Mouse (Mus musculus) embryonic facial prominence, embryonic 10.5 days (tissue): ENCODE data around the gene G430095P16Rik. TPM values are rescaled to one million over a fixed set of nuclear protein-coding genes. Genes with fewer than 3 reads are reported as not detected.

ENCODE experiments used
- DNase-seq: peaks from one replicate; pipeline ENCODE4 v3.0.0-alpha.2; 2017; ENCODE audit warnings: low spot score
- H3K27ac ChIP-seq: fragments of 300-500 bp; sonication (generic); replicated peaks from 2 replicates; pipeline ENCODE4 v1.5.1; 2016; ENCODE audit warnings: mild to moderate bottlenecking
- H3K27me3 ChIP-seq: fragments of 300-500 bp; sonication (generic); replicated peaks from 2 replicates; pipeline ENCODE4 v1.6.1; 2016; ENCODE audit warnings: low read depth, mild to moderate bottlenecking; ENCODE audit not compliant: poor library complexity, severe bottlenecking
- H3K36me3 ChIP-seq: fragments of 300-500 bp; sonication (generic); replicated peaks from 2 replicates; pipeline ENCODE4 v1.6.1; 2016; ENCODE audit warnings: mild to moderate bottlenecking, moderate library complexity
- H3K4me1 ChIP-seq: fragments of 300-500 bp; sonication (generic); 2 replicates; pipeline ENCODE4 v1.6.1; 2016
- H3K4me3 ChIP-seq: fragments of 300-500 bp; sonication (generic); 2 replicates; pipeline ENCODE4 v1.5.1; 2016; ENCODE audit warnings: mild to moderate bottlenecking, moderate library complexity
- H3K9me3 ChIP-seq: fragments of 300-500 bp; sonication (generic); 2 replicates; pipeline ENCODE4 v1.6.1; 2016; ENCODE audit warnings: mild to moderate bottlenecking
- WGBS: fragments of 180-500 bp; shearing (Covaris S2); methylation state at CpG from one replicate; pipeline ENCODE4 v1.1.7; 2016; 5-methylcytosine and 5-hydroxymethylcytosine counted together
- polyA plus RNA-seq: library from polyadenylated mRNA; unstranded; fragments of >200 nt; fragmentation: Nextera tagmentation; extraction: Ambion mirVana; gene quantifications from 2 replicates; pipeline ENCODE4 v1.2.1, GENCODE M21; 2016

Gene G430095P16Rik
- polyA plus RNA-seq, 1 experiment from 2014 or later: 3.6 TPM

DNA sequence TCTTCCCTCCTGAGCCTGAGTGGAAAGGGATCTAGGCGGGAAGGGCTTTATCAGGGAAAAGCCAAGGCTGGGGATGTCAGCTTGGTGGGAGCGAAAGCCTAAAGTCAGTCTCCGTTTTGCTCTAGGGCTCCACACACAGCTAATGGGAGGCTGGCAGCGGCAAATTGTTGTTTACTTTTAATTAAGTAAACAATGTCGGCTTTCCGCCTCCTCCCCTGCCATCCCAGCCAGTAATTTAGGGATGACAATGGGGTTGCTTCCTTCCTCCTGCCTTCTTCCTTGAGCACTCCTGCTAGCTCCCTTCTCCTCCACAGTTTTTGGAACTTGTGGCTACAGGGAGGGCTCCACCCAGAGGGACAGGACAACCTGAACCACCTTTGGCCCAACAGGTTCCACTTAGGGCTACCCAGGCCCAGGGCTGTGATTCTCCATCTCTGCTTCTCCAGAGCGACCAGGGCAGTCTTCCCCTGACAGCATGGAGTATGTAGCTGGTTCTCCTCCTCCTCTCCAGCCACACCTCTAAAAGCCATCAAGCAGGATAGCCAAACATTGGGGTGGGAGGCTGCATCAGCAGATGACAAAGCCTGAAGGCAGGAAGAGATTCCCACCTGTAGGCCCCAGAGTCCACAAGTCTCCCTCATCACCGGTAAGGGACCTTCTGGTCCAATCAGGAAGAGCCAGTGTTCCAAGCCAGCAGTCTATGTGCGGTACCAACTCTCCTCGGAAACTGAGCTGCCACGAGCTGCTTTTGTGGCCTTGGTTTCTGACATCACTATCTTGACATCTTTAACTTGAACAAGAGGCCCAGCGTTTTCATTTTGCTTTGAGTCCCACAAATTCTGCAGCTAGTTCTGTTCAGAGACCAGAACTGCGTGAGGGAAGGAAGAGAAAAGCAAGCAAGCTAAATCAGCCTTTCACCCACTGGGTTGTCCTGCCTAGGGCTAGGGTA is 18.4 kb downstream of the G430095P16Rik start:
- peak overlapping the region; percentile 90 for H3K27ac ChIP-seq

DNA sequence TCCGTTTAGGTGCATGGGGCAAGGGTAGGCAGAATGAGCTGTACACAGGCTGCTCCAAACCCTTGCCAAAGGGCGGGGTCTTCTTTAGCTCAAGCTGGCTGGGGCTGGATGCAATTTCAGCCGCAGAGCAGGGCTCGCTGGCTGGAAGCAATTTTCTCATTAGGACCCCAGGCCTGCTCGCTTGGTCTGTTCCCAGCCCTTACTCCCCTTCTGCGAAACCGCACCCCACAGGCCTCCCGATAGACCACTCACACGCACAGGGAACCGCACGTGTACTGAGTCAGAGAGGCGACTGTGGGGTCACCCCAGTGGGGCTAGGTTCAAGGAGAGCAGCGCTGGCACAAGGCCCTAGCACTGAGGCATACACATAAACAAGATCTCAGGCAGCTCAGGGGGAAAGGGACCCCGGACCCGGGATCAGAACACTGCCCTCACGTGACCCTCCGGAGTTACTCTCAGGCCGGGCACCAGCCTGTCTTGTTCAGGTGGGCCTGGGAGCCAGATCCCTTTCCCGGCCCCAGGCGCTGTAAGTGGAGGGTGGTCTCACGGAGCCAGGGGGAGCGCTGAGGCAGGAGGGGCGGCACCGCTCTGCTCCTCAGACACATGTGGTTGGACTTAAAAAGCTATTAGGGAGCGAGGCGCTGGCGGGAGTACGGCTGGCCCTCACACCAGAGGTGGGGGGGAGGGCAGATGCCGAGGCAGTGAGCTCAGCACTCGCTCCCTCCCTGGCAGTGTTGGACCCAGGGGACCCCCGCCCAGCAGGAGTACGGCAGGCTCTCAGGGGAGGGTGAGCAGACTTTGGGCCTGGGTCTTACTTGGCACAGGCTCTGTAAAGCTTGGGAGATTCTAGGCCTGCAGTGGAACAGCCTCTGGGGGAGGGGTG is 19.6 kb downstream of the G430095P16Rik start:
- Histone ChIP-seq H3K4me1 (peaks cover 96% of the 10 kb centered on the region), H3K27me3 (peaks cover 100% of the 10 kb centered on the region), H3K36me3 (no peaks in the 10 kb centered on the region), H3K4me3 (peak overlapping the region; percentile 48), H3K27ac (peak overlapping the region; percentile 90), H3K9me3 (no peaks in the 10 kb centered on the region)
- WGBS: 2% methylated on average over 32 of the region's 32 CpGs
- DNase-seq: peak; percentile 91

More for the DNA sequence above, 18.4 kb downstream of the G430095P16Rik start:
- H3K4me1 ChIP-seq: peaks cover 93% of the 10 kb centered on the region
- peak overlapping the region; percentile 48; the same call in 1 of the 2 replicates for H3K4me3 ChIP-seq
- no peaks in the 10 kb centered on the region for H3K36me3 ChIP-seq
- H3K27me3 ChIP-seq: peaks cover 100% of the 10 kb centered on the region
- DNase-seq: no peak
- 13% methylated on average over 13 of the region's 13 CpGs for WGBS
- H3K9me3 ChIP-seq: no peaks in the 10 kb centered on the region

DNA sequence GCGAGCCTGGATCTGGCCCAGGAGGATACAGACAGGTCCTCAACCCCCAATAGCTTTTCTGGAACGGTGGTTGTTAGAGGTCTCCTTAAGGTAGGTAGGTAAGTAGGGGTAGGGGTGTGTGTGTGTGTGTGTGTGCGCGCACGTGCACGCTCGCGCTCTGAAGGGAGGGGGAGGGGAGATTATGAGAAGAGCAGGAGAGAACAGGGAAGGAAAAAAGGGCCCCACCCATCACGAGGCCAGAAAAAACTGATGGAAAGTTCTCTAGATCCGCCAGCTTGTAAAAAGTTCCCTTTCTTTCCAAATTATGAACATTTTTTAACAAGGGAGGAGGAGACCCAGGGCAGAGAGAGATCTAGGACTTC is 20.2 kb downstream of the G430095P16Rik start:
- Histone ChIP-seq H3K27ac (peak overlapping the region; percentile 90), H3K36me3 (no peaks in the 10 kb centered on the region), H3K4me3 (peak overlapping the region; percentile 48), H3K27me3 (peaks cover 100% of the 10 kb centered on the region), H3K9me3 (no peaks in the 10 kb centered on the region), H3K4me1 (peaks cover 91% of the 10 kb centered on the region)
- 2% methylated on average over 10 of the region's 10 CpGs for WGBS
- no peak for DNase-seq

DNA sequence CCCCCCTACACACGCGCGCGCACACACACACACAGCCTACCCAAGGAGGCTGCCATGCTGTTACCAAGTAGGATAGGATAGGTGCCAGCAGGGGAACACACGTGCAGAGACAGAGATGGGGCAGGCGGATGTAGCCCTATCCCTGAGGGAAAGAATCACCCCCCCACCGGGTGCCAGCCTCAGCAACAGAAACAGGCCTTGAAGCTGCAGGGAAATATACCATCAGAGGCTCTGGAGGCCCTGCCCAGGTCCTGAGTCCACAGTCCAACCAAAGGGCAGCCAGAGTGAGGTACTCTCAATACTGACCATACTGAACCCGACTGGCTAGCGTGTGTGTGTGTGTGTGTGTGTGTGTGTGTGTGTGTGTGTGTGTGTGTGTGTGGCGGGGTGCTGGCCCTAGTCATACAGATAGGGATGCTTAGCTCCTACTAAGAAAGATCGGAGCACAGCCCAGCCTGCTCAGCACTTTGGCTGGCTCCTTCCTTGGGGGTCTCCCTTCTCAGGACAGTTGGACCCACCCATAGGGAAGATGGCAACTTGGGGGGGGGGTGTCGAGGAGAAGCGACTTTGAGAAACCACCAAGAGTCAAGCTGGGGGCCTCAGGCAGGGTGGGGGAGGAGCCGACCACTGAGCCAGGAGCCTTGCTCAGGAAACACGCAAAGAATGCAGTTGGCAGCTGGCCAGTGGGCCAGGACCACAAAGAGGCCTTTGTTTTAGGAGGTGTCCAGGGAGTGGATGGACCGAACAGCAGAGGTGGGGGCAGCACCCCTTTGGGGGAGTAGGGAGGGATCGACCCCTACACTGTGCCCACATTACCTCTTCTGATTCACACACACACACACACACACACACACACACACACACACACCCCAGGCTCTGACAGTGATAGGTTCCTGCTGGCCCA is 21.0 kb downstream of the G430095P16Rik start:
- 3% methylated on average over 17 of the region's 17 CpGs for WGBS
- peak overlapping the region; percentile 90 for H3K27ac ChIP-seq
- no peaks in the 10 kb centered on the region for H3K9me3 ChIP-seq
- peaks cover 84% of the 10 kb centered on the region for H3K4me1 ChIP-seq
- H3K36me3 ChIP-seq: no peaks in the 10 kb centered on the region
- peaks cover 100% of the 10 kb centered on the region for H3K27me3 ChIP-seq
- peak overlapping the region; percentile 48 for H3K4me3 ChIP-seq
- peak; percentile 85 for DNase-seq

DNA sequence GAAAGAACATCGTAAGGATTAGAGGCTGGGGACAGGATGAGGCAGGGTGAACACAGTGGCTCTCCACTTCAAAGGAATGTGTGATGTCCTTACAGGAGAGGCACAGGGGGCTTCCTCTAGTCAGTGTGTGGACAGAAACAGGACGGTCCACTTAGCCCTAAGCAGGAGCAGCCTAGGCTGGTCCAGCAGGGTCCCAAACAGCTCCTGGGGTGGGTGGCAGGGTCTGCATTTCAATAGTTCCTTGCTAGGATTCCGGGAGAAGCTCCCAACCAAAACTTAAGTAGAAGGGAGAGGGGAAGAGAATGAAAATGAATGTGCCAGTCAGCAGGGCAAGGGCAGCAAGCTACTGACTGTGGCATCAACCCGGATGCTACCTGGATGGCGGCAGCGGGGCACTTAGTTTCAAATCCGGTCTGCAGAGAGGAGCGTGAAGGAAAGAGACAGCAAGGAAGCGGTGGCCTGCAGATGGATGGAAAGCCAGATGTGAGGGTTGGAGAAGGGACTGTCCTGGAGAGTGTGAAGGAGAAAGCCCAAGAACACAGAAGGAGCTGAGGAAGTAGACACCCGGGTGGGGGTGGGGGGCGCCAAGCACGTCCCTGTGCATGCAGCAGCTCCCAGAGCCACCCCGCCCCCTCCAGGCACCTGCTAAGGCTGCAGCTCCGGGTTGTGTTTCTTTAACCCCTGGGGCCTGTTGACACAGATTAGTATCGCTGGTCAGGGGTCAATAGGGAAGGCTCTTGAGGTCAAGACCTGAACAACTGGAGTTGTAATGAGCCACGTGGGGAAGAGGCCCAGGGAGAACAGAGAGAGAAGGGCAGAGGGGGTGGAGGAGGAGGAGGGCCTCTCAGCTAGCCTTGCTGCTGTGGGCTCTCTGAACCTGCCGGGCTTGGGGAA is 22.5 kb downstream of the G430095P16Rik start:
- peaks cover 100% of the 10 kb centered on the region for H3K27me3 ChIP-seq
- peak overlapping the region; percentile 48 for H3K4me3 ChIP-seq
- DNase-seq: peak; percentile 86
- no peaks in the 10 kb centered on the region for H3K36me3 ChIP-seq
- H3K9me3 ChIP-seq: no peaks in the 10 kb centered on the region
- peaks cover 77% of the 10 kb centered on the region for H3K4me1 ChIP-seq
- peak overlapping the region; percentile 90 for H3K27ac ChIP-seq
- under 1% methylated on average over 17 of the region's 17 CpGs for WGBS

DNA sequence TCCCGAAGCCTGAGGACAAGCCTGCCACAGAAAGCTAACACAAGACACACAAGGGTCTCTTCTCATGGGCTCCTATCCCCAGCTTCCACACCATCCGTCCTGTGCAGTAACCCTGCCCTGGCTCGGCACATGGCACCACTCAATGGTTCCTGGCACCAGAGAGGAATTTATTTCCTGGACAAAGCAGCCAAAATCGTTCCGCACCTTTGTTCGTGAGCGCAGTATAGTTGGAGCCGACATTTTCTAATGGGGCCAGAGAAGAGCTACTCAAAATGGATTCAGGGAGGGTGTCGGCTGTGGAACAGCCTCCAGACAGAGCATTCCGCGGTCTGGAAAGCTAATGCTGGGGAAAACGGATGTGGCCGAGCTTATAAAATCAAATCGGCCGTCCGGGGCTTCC is 26.7 kb downstream of the G430095P16Rik start:
- WGBS: 74% methylated on average over 16 of the region's 16 CpGs
- peaks cover 42% of the 10 kb centered on the region for H3K4me1 ChIP-seq
- H3K27ac ChIP-seq: no peak overlapping the region

DNA sequence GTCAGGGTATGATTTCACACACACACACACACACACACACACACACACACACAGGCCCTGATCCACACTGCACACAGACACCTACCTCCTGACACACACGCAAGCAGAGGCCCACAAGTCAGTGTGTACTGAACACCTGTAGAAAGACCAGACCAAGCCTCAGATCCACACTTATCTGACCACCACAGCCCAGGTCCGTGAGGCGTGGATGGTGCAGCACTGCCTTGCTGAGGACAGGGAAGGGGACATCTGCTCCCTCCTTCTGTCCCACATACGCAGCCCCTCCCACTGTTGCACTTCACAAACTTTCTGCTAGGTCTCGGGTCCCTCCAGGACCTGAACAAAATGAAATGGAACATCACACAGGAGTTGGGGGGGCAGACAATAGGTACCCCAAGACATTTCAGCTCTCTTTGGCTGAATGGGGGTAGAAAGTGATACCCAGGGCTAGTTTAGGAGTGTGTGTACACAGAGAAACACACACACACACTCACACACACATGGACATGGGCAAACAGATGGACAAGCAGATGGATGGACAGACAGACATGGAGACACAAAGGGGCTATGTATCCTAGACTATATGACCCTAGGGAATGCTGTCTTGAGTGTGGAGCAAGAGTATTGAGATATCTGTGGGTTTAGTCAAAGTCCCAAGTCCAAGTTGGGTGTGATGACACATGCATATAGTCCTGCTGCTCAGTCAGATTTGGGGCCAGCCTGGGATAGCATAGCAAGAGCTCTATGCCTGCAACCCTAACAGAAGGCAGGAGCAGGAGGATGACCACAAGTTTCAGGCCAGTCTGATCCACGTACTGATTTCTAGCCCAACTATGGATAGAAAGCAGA is 30.2 kb downstream of the G430095P16Rik start:
- DNase-seq: no peak
- WGBS: 70% methylated on average over 6 of the region's 6 CpGs

More for the DNA sequence above, 26.7 kb downstream of the G430095P16Rik start:
- Histone ChIP-seq H3K4me3 (no peak overlapping the region), H3K27me3 (peaks cover 100% of the 10 kb centered on the region), H3K36me3 (no peaks in the 10 kb centered on the region), H3K9me3 (no peaks in the 10 kb centered on the region)
- no peak for DNase-seq

DNA sequence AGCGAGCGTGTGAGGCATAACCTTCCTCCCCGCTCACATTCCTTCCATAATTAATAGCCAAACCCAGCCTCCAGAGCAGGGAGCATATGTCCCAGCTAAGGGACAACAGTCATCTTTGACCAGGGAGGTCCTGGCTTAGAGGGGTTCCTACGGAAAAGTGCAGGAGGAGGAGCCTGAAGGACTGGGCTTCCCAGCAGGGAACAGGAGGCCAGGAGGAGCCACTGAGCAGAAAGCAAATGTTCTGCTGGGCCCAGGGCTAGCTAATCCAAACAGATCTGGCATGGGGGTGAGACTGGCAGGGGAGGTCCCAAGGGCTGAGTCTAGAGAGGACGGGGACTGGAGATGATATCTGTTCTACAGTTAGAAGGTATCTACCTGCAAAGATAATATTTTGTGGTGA is 34.7 kb downstream of the G430095P16Rik start:
- peaks cover 17% of the 10 kb centered on the region; the same call in 1 of the 2 replicates for H3K4me1 ChIP-seq

More for the DNA sequence above, 30.2 kb downstream of the G430095P16Rik start:
- Histone ChIP-seq H3K27ac (no peak overlapping the region), H3K9me3 (no peaks in the 10 kb centered on the region), H3K4me1 (peaks cover 23% of the 10 kb centered on the region; the same call in 1 of the 2 replicates), H3K36me3 (no peaks in the 10 kb centered on the region), H3K27me3 (peaks cover 100% of the 10 kb centered on the region), H3K4me3 (no peak overlapping the region)

DNA sequence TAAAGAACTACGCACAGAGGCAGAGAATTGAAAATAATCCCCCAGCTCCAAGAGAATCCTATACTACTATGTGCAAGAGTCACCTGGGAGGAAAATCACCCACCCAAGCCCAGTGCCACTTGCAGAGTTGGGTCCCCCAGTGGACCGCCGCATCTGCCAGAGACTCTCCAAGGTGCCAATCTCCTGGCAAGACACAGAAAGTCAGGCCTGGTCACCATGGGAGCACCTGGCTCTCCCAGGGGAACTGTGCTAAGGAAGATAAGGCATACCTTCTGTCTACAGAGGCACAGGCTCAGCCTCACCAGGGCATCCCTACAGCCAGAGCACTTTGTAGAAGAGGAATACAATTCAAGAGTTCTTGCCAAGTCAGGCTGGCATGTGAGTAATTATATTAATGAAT is 35.5 kb downstream of the G430095P16Rik start:
- Histone ChIP-seq H3K9me3 (no peaks in the 10 kb centered on the region), H3K27me3 (peaks cover 100% of the 10 kb centered on the region), H3K36me3 (no peaks in the 10 kb centered on the region), H3K4me1 (peaks cover 17% of the 10 kb centered on the region; the same call in 1 of the 2 replicates), H3K27ac (no peak overlapping the region), H3K4me3 (no peak overlapping the region)
- no peak for DNase-seq
- WGBS: 89% methylated on average over 3 of the region's 3 CpGs

More for the DNA sequence above, 34.7 kb downstream of the G430095P16Rik start:
- Histone ChIP-seq H3K36me3 (no peaks in the 10 kb centered on the region), H3K9me3 (no peaks in the 10 kb centered on the region), H3K27me3 (peaks cover 100% of the 10 kb centered on the region), H3K4me3 (no peak overlapping the region), H3K27ac (no peak overlapping the region)
- WGBS: 41% methylated on average over 5 of the region's 5 CpGs
- DNase-seq: no peak

DNA sequence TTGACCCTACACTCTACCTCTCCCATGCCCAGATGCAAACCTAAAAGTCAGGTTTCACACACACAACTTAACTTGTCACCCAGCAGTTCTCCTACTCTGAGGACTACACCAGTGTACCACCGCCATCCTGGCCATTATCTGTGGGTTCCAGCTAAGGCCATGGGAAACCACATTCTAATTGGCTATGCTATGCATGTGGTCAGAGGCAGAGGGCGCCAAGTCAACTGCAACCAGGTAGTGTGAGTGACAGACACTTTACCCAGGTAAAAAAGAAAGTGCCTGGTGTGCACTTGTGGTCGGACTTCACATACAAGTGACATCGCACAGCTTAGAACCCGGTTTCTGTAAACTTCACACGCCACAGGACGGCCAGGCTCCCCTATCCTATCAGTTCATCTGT is 36.3 kb downstream of the G430095P16Rik start:
- 61% methylated on average over 7 of the region's 7 CpGs for WGBS
- peaks cover 100% of the 10 kb centered on the region for H3K27me3 ChIP-seq

More for the DNA sequence above, 36.3 kb downstream of the G430095P16Rik start:
- no peak for DNase-seq
- H3K4me1 ChIP-seq: peaks cover 17% of the 10 kb centered on the region; the same call in 1 of the 2 replicates
- H3K36me3 ChIP-seq: no peaks in the 10 kb centered on the region
- no peaks in the 10 kb centered on the region for H3K9me3 ChIP-seq
- H3K4me3 ChIP-seq: no peak overlapping the region
- H3K27ac ChIP-seq: no peak overlapping the region
